Mouse (Mus musculus): ENCODE measurements around the gene Spock1. TPM values are rescaled to one million over a fixed set of nuclear protein-coding genes. Genes with fewer than 3 reads are reported as not detected.
"Not testable (repeated sequence)": the region's sequence is repeated elsewhere in the genome, so short reads cannot be mapped to it uniquely, and the experiment has no call there.

Spock1 gene
- total RNA-seq, 2 experiments from 2014 or later: 212 to 215 TPM

DNA sequence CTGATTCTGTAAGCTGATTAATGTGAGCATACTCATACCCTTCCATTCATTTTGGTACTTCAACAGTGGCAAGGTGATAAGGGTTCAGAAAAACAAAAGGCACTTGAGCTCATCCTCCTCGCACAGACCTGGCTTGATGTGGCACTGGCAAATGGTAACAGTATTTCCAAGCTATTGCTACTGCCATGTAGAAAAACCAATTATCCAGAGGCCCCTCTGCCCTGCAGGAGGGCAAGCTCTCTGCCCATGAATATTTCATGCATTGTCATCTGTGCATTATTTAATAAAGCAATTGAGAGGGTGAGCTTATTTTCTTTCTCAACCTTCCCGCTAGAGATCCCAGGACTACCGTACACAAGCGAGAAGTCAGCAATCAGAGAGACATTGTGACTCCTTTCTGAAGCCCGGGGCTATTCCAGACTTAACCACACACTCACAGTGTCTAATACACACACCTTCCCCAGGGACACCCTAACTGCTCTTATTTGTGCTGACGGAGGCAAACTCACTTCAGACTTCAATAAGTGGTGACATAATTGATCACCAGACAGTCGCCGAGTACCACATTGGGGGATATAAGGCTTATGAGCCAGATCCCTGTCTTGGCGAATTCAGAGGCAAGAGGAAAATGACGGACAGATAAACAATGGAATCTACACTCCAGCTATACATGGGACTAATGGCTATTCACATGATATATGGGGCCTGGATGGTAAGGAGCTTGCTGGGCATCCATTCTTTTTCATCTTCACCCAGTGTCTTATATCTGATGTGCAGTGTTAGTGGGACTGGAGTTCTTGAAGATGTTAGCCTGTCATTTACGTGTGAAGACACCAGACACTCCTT, 296.6 kb downstream of the Spock1 start:
- no peak for DNase-seq (ENCODE audit: low spot score in 2 of 2)

DNA sequence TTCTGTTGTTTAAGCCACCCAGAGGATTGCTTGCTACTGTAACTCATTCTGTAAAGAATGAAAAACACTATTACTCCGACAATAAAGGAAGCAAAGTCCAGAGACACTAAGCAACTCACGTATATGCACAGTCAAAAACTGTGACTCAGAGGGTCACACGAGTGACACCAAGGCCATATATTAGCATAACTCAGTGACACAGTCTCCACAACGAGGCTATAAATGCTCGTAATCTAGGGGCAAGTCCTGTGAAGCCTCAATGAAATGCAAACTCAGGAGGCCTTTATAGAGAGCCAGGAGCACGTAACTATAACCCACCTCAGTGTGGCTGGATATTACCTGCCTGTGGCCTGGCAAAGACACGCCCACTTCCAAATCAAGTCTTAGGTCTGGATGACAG, 298.2 kb downstream of the Spock1 start:
- no peak for DNase-seq (ENCODE audit: low spot score in 2 of 2)

DNA sequence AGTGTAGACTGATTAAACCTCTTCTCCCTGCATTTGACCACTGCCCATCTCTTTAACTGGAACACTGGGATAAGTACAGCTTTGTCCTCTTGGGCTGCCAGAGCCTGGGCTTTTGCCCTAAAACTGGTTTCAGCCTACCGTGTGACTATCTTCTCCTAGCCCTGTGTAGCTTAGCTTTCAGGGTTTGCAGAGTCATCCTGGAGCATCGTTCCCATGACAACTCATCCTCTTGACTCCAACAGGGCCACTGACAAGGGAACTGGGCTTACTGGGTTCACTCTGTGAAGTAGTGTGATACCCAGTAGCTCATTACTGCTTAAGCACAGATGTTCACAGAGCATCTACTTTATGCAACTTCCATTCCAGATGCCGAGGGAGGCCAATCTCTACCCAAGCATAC, 303.7 kb downstream of the Spock1 start:
- DNase-seq (ENCODE audit: low spot score in 2 of 2): no peak

DNA sequence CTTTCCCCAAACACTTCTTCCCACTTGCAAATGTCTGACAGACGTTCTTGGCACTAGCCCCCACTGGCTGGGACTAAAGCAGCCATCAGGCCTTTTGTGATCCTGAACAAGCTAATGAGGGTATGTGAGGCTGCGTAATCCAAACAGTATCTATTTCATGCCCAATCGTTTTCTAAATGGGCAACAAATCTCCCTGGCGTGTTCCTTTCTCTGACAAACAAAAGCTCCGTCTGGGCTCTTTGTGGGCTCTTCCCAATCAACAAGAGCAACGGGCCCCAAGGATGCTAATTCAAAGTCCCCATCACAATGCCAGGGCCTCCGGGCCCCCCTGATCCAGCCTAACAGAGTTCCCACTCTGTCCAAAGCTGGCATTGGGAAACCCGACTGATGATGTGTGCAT, 304.9 kb downstream of the Spock1 start:
- peak in 1 of 2 experiments; percentile 16 for DNase-seq (ENCODE audit: low spot score in 2 of 2)

DNA sequence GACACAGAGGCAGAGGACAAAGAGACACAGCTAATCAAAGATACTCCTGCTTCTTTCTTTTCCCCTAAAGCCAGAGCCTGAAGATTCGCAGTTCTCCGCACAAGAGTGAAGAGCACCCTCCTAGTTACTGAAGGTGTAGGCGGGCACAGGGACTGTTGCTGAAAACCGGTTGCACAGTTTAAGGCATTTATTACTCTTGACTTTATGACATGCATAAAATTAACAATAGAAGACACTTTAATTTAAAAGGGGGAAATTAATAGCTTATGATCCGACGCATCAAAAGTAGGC, 312.4 kb downstream of the Spock1 start:
- DNase-seq (ENCODE audit: low spot score in 2 of 2): no peak

DNA sequence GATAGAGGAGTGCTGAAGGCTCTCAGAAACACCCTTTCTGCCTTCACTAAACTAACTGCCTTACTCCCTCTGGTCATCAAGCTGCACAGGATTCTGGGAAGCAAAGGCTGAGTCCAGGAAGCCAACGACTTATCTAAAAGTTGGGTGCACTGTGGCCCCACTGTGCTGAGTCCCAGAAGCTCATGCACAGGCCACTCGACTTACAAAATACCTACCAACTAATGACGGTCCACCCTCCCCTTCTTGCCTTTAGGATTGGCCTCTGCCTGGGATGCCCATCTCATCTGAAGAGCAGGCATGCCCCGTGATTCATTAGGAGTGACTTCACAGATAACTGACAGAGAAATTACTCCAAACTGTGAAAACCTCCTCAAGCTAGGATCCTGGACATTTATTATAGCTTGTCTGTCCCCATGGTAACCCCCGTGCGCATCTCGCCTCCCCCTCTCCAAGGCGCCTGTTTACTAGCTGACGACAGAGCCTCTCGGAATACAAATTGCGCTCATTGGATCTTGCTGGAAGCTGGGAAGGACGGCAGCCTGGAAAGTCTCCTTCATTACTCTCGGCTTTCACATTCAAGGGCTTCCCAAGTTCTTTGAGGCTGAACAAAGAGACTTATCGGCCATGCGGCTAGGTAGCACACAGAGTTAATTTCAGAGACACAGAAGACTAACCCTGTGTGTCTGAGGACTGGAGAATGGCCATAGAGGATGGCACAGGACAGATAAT, 312.9 kb downstream of the Spock1 start:
- DNase-seq (ENCODE audit: low spot score in 2 of 2): peak; percentile 45 to 62

- not testable (repeated sequence) for DNase-seq (ENCODE audit: low spot score in 2 of 2)
Observed at GRCm38 (mm10) chr13:57589338-57589914, 318.7 kb downstream of the Spock1 start.

- peak; percentile 35 to 75 for DNase-seq (ENCODE audit: low spot score in 2 of 2)
Observed at GRCm38 (mm10) chr13:57588558-57589273, 319.4 kb downstream of the Spock1 start.

- DNase-seq (ENCODE audit: low spot score in 2 of 2): no peak
Observed at GRCm38 (mm10) chr13:57585131-57585530, 323.0 kb downstream of the Spock1 start.

GRCm38 (mm10) chr13:57582314-57582976, 325.7 kb downstream of the Spock1 start:
- DNase-seq (ENCODE audit: low spot score in 2 of 2): no peak

GRCm38 (mm10) chr13:57577541-57578244, 330.4 kb downstream of the Spock1 start:
- DNase-seq (ENCODE audit: low spot score in 2 of 2): no peak

- no peak for DNase-seq (ENCODE audit: low spot score in 2 of 2)
Observed at GRCm38 (mm10) chr13:57573501-57573900, 334.6 kb downstream of the Spock1 start.

DNA sequence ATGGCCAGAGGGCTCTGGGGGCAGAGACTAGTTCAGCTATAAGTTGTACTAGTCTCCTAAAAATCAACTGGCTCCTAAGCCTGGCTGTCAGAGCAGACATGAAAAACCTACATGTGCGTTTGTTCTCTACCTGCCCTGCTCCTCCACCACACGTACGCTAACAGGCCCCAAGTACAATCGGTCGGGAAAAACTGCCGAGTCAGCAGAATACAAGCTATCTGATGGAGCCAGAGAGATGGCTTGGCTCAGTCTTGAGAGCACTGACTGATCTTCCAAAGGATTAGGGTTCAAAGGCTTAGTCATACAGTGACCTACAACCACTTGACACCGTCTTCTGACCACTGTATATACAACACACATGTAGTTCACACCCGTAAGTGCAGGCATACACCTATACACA, 339.7 kb downstream of the Spock1 start:
- DNase-seq (ENCODE audit: low spot score in 2 of 2): no peak

DNA sequence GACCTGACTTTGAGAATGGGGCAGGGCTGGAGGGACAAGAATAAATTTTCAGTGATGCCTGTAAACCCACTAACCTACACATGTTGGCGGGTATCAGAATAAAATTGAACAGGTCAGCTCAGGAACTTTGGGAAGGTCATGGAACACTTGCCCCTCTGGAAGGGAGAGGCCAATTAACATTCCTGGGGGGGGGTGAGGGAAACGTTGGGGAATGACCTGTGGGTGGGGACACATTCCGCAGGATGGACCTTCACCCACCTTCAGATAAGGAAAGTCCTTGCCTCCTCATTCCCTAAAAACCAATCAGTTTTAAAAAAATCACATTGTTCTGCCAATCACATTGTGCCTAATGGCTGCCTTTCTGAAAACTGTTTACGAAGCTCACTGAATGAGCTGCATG, 352.9 kb downstream of the Spock1 start:
- no peak for DNase-seq (ENCODE audit: low spot score in 2 of 2)

GRCm38 (mm10) chr13:57549743-57550142, 358.4 kb downstream of the Spock1 start:
- DNase-seq (ENCODE audit: low spot score in 2 of 2): peak in 1 of 2 experiments; percentile 14

- DNase-seq (ENCODE audit: low spot score in 2 of 2): no peak
Observed at GRCm38 (mm10) chr13:57536988-57537547, 371.1 kb downstream of the Spock1 start.

DNA sequence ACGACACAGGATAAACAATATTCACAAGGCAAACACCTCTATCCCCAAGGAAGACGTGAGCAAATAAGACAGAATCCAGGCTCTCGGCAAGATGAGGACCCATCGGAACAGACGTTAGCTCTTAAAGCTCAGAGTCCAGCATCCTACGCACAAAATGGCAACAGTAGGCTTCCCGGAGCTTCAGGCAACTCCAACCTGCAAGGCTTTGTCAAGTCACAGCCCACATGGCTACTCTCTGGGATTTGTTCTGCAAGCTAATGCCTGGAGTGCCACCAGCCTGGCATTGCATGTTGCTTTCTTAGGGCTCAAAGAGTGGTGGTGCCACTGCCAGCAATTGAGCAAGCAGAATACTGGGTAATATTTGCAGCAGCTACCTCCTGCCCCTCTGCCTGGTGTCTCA, 373.8 kb downstream of the Spock1 start:
- DNase-seq (ENCODE audit: low spot score in 2 of 2): no peak

DNA sequence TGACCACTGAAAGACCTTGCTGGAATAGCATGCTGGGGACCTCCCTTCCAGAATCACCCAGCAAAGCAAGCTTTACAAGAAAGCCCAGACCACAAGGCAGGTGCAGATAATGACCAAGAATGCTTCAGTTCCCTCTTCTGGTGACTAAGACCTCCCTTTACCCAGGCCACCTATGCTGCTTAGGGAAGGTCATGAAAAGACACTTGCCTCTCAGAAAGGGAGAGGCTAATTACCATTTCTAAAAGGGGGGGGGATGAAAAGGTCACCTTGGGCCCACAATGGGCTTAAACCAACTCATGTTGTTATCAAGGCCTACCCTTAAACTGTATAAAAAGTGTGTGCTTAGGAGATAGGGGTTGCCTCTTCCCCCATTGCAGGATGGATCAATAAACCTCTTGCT, 382.2 kb downstream of the Spock1 start:
- DNase-seq (ENCODE audit: low spot score in 2 of 2): no peak

- no peak for DNase-seq (ENCODE audit: low spot score in 2 of 2)
Observed at GRCm38 (mm10) chr13:57524546-57524945, 383.6 kb downstream of the Spock1 start.

GRCm38 (mm10) chr13:57523366-57523765, 384.8 kb downstream of the Spock1 start:
- no peak for DNase-seq (ENCODE audit: low spot score in 2 of 2)

Data from layer of hippocampus, adult 18-20 months (tissue).